Mouse (Mus musculus): ENCODE measurements around the gene Hip1.

Gene Hip1

DNA sequence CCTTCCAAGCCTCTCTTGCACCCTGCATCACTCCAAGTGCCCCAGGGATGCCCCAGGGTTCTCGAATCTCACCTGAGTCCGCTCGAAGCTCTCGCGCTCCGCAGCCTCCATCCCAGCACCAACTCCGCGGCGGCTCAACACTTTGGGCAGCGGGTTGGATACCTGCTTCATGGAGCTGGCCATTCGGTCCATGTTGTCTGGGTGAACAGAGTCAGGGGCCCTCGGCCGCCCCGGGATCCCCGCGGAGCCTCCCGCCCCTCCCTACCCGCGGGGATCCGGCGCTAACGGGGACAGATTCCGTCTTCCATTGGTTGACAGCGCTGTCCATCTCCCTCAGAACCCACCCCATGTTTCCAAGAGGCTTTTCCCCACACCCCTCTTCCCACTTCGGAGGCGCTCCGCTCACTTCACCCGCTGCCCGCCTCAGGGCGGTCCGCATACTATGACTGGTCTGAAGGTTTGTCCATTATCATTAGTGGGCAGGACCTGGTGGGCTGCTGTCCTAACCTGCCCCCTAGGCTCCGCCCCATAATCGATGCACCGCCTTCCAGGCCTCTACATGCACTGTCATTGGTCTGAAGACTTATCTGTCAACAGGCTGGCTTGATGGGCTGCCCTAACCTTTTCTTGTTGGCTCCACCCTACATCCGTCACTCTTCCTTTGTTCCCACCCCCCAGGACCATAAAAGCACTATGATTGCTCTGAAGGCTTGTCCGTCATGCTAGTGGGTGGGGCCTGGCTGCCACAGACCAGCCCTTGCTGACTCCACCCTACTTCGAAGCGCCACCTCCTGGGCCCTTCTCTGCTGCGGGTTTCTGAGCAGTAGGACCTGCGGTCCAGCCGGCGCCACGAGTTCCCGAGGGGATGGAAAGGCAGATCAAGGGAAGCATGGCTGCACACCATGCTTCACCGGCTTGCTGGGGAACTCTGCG is at the start of gene Hip1:
Gene Hip1 (minus strand): TSS at position 256 of the 933 bp plus-strand sequence.
- DNase-seq (ENCODE audit: low spot score), result peak; percentile 100

DNA sequence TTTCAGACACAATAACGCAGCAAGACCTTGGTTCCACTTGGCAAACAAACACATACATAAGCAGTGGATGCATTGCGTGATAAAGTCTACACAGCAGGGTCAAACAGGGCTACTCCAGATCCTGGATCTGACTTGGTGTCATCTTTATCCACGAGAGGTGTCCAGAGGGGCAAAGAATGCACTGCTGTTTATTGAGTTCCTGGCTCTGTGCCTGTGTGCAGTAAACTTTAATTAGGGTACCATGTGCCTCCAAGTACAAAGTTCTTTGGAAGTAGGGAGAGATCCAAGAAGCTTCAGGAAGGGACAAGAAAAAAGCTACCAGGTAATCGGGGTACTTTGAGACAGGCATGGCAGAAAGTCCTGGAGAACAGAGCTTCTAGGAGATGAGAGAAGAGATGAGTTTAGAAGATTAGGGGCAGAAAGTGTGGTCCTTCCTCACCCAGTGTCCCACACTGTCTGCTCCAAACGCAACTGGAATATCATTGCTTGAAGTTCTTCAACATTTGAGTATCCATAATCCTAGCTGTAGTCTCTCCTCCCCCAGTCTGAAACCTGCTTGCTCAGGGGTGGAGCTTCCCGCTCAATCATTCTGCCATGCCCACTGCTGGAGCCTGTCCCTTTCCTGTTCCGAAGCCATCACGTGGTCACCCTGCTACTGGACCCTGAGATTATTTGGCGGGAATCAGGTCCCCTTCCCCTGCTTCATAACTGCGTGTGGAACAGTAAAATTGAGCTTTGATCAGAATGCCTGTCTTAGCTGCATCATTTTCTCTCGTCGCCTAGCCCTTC is 45.3 kb upstream of the Hip1 start:
- DNase-seq (ENCODE audit: low spot score), result no peak

GRCm38 (mm10) chr5:135587764-135588163 is 42.8 kb upstream of the Hip1 start:
- DNase-seq (ENCODE audit: low spot score), result no peak

DNA sequence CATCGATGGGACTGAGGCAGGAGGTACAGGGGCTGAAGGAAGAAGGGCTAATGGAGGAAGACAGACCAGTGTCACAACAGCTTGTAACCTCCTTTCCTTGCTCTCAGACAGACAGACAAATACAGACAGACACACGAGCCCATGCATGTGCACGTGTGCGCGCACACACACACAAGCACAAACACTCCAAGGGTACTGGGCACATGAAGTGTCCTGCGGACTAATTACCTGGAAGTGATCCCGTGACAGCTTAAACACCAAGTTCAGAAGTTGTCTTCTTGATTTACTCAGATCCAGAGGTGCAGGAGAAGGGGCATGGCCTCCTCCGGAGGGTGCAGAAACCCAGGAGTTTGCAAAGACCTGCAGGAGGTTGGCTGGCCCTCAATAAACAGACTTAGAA is 40.8 kb upstream of the Hip1 start:
- DNase-seq (ENCODE audit: low spot score), result no peak

- DNase-seq (ENCODE audit: low spot score), result no peak
Observed at GRCm38 (mm10) chr5:135582330-135582729, 37.4 kb upstream of the Hip1 start.

- DNase-seq (ENCODE audit: low spot score), result no peak
Observed at GRCm38 (mm10) chr5:135579331-135579751, 34.4 kb upstream of the Hip1 start.

- no peak for DNase-seq (ENCODE audit: low spot score)
Observed at GRCm38 (mm10) chr5:135576055-135576454, 31.1 kb upstream of the Hip1 start.

DNA sequence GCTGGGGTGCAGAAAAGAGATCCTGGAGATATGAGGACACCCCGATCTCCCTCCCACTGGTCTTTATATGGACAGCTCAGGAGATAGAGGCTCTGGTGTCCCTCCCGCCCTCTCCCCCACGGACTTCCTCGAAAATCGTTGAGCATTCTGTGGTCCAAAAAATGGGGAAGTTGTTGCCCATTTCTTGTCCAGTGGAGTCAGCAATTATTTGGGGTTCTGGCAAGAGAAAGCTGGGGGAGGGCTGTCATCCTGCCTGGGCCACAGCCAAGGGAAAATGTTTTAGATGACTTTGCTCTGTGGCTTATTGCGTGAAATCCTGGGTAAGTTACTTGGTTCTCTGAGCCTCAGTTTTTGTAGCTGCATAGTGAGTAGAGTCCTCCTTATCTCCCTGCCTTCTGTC is 28.1 kb upstream of the Hip1 start, which contains the start of gene Ccl24:
Gene Ccl24 (minus strand): TSS at position 44 of the 400 bp plus-strand sequence.
- DNase-seq (ENCODE audit: low spot score), result no peak

DNA sequence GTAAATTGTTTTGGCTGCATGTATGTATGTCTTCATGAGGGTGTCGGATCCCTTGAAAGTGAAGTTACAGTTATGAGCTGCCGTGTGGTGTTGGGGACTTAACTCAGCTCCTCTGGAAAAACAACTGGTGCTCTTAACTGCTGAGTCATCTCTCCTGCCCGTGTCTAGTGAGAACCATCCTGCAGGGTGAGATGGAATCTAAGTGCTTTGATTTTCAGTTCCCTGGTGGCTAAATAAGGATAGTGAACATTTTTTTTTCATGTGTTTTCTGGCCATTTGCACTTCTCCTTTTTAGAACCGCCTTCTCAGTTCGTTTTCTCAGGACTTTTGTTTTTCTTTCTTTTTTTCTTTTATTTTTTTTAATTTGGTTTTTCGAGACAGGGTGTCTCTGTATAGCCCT is 23.8 kb upstream of the Hip1 start:
- DNase-seq (ENCODE audit: low spot score), result no peak

GRCm38 (mm10) chr5:135567556-135568265 is 22.8 kb upstream of the Hip1 start:
- DNase-seq (ENCODE audit: low spot score), result no peak

- DNase-seq (ENCODE audit: low spot score), result no peak
Observed at GRCm38 (mm10) chr5:135563469-135563868, 18.5 kb upstream of the Hip1 start, which contains the start of gene Ccl26. Gene Ccl26, minus strand, starts transcription at chr5:135563569.

DNA sequence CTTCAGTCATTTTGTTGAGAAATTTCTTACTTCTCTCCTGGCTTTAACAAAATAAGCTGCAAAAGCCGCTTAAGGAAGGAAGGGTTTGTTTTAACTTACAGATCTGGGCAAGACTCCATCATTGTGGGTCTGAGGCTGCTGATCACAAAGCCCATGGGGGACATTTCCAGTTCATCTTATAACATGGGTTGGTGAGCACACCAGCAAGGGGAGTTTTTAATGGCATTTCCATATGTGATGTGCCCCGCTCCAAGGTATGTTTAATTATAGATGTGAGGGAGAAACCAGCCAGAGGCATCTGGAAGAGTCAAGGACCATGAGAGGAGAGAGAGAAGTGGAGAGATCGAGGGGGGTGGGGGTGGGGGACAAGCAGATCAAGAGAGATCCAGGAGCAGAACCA is 12.8 kb upstream of the Hip1 start:
- no peak for DNase-seq (ENCODE audit: low spot score)

DNA sequence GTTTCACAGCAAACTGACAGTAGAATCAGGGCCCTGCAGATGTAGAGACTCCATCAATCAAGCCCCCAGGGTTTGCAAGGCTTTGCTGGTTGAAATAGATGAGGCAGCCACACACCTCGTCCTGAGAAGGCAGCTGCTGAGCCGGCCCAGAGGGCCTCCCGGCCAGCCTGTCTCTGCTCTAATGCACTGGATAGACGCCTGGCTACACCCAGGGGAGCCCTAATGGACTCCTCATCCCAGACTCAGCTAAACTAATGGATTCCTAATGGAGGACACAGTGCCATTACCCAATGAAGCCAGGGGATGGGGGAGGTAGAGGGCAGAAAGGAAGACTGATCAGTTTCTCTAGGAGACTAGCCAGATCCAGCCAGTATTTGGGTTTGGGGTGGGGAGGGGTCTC is 12.1 kb upstream of the Hip1 start:
- no peak for DNase-seq (ENCODE audit: low spot score)

DNA sequence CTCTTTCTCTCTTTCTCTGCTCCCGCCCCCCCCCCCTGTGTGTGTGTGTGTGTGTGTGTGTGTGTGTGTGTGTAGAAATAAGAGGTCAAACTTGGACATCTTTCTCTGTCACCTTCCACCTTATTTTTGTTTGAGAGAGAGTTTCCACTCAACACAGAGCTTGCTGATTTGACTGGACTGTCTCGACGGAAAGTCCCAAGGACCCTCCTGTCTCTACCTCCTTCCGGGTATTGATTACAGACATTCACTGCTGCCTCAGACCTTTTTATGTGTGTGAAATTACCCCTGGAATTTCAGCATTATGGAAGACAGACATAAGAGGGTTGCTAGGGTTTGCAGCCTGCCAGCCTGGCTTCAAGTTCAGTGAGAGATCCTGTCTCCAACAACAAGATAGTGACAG is 11.3 kb upstream of the Hip1 start:
- DNase-seq (ENCODE audit: low spot score), result no peak

DNA sequence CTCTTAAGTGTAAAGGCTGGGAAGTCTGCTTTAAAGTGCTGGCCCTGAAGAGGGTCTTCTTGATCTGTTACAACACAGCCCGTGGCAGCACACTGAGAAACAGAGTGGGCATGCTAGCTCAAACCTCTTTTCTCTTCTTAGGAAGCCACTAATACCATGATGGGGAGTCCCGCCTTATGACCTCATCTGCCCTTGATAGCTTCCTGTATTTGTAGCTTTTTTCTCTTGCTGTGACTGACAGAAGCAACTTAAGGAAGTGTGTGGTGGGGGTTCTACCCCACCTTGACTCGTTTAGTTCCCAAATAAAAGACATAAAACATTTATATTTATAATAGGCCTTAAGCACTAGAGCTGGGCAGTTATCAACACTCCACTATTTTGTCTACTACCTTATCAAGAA is 6.7 kb upstream of the Hip1 start:
- no peak for DNase-seq (ENCODE audit: low spot score)

GRCm38 (mm10) chr5:135550910-135551309 is 6.0 kb upstream of the Hip1 start:
- peak; percentile 71 for DNase-seq (ENCODE audit: low spot score)

- DNase-seq (ENCODE audit: low spot score), result peak; percentile 45
Observed at GRCm38 (mm10) chr5:135547990-135548389, 3.1 kb upstream of the Hip1 start.

GRCm38 (mm10) chr5:135544032-135544558 is 825 bp downstream of the Hip1 start:
- DNase-seq (ENCODE audit: low spot score), result peak; percentile 32

DNA sequence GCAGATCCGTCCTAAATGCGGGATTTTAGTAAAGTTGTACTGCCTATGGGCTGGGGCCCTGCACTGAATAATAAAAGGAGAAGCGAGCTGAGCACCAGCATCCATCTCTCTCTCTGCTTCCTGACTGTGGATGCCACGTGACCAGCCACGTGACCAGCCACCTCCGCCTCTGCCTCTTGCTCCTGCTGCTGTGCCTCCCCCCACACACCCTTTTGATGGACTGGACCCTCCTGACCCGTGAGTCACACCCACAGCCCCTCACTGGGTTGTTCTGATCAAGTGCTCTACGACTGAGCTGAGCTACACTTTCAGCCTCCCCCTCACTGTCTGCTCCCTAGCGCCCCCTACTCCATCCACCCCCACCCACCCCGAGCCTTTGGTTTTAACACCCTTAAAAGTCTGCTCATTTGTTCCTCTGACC is 7.1 kb downstream of the Hip1 start:
- no peak for DNase-seq (ENCODE audit: low spot score)

GRCm38 (mm10) chr5:135537326-135537725 is 7.6 kb downstream of the Hip1 start:
- no peak for DNase-seq (ENCODE audit: low spot score)

- DNase-seq (ENCODE audit: low spot score), result no peak
Observed at GRCm38 (mm10) chr5:135535867-135536266, 9.1 kb downstream of the Hip1 start.

GRCm38 (mm10) chr5:135533431-135533830 is 11.5 kb downstream of the Hip1 start:
- peak; percentile 52 for DNase-seq (ENCODE audit: low spot score)
